Mouse (Mus musculus) E14TG2a.4 (cell line): Measurements from ENCODE around the gene Plekhj1.
A peak's percentile ranks its signal among the peaks of the same experiment; 100 is the strongest.

Source experiments
- H3K27me3 ChIP-seq: 2 replicates; pipeline ENCODE4 v1.6.1; 2014; ENCODE audit warnings: low read length, control low read depth; ENCODE audit not compliant: insufficient read depth
- H3K36me3 ChIP-seq: 2 replicates; pipeline ENCODE4 v1.6.1; 2014; ENCODE audit warnings: low read length, control low read depth; ENCODE audit not compliant: insufficient read depth
- H3K4me1 ChIP-seq: replicated peaks from 2 replicates; pipeline ENCODE4 v1.6.1; 2014; ENCODE audit warnings: low read depth, low read length, control low read depth
- H3K4me3 ChIP-seq: replicated peaks from 2 replicates; pipeline ENCODE4 v1.5.1; 2014; ENCODE audit warnings: mild to moderate bottlenecking, low read length
- H3K9me3 ChIP-seq: 2 replicates; pipeline ENCODE4 v1.6.1; 2014; ENCODE audit warnings: low read length, control low read depth
- CTCF ChIP-seq: conservative IDR thresholded peaks from 2 replicates; pipeline ENCODE4 v1.5.1; 2014; ENCODE audit warnings: low read length
- NANOG ChIP-seq: IDR thresholded peaks from 2 replicates; pipeline ENCODE4 v1.6.1; 2014; ENCODE audit warnings: borderline replicate concordance, low read length, mixed read lengths
- POU5F1 ChIP-seq: IDR thresholded peaks from 2 replicates; pipeline ENCODE4 v1.6.1; 2014; ENCODE audit warnings: low read length, borderline replicate concordance

The Plekhj1 gene

GRCm38 (mm10) chr10:80777123-80777522 is 21.3 kb downstream of the Plekhj1 start:
- Histone ChIP-seq H3K27me3 (no peaks in the 10 kb centered on the region), H3K36me3 (peaks cover 100% of the 10 kb centered on the region), H3K9me3 (no peaks in the 10 kb centered on the region), H3K4me3 (no peak overlapping the region), H3K4me1 (peaks cover 41% of the 10 kb centered on the region)
- TF ChIP-seq CTCF (no peak), NANOG (no peak), POU5F1 (no peak)

- no peak for TF ChIP-seq NANOG
- TF ChIP-seq CTCF: no peak
- no peak for TF ChIP-seq POU5F1
- Histone ChIP-seq H3K27me3 (no peaks in the 10 kb centered on the region), H3K4me1 (peaks cover 36% of the 10 kb centered on the region), H3K4me3 (no peak overlapping the region), H3K36me3 (peaks cover 100% of the 10 kb centered on the region), H3K9me3 (no peaks in the 10 kb centered on the region)
Observed at GRCm38 (mm10) chr10:80776358-80776869, 22.0 kb downstream of the Plekhj1 start.

- Histone ChIP-seq H3K4me3 (no peak overlapping the region), H3K4me1 (peaks cover 36% of the 10 kb centered on the region), H3K36me3 (peaks cover 100% of the 10 kb centered on the region), H3K27me3 (no peaks in the 10 kb centered on the region), H3K9me3 (no peaks in the 10 kb centered on the region)
- no peak for TF ChIP-seq NANOG
- TF ChIP-seq CTCF: no peak
- no peak for TF ChIP-seq POU5F1
Observed at GRCm38 (mm10) chr10:80775731-80776130, 22.7 kb downstream of the Plekhj1 start.

- Histone ChIP-seq H3K4me1 (peaks cover 36% of the 10 kb centered on the region), H3K4me3 (no peak overlapping the region), H3K36me3 (peaks cover 100% of the 10 kb centered on the region), H3K9me3 (no peaks in the 10 kb centered on the region), H3K27me3 (no peaks in the 10 kb centered on the region)
- no peak for TF ChIP-seq NANOG
- TF ChIP-seq POU5F1: no peak
- TF ChIP-seq CTCF: no peak
Observed at GRCm38 (mm10) chr10:80774981-80775380, 23.4 kb downstream of the Plekhj1 start.

- peaks cover 100% of the 10 kb centered on the region for H3K36me3 ChIP-seq
- no peak overlapping the region for H3K4me3 ChIP-seq
- TF ChIP-seq NANOG (no peak), CTCF (peak; percentile 95)
- no peaks in the 10 kb centered on the region for H3K27me3 ChIP-seq
- H3K4me1 ChIP-seq: peaks cover 36% of the 10 kb centered on the region
- H3K9me3 ChIP-seq: no peaks in the 10 kb centered on the region
Observed at GRCm38 (mm10) chr10:80774549-80774948, 23.9 kb downstream of the Plekhj1 start.

GRCm38 (mm10) chr10:80773816-80774215 is 24.6 kb downstream of the Plekhj1 start:
- Histone ChIP-seq H3K4me1 (peaks cover 36% of the 10 kb centered on the region), H3K4me3 (no peak overlapping the region), H3K36me3 (peaks cover 100% of the 10 kb centered on the region), H3K27me3 (no peaks in the 10 kb centered on the region), H3K9me3 (no peaks in the 10 kb centered on the region)
- no peak for TF ChIP-seq POU5F1
- TF ChIP-seq NANOG: no peak
- TF ChIP-seq CTCF: no peak

GRCm38 (mm10) chr10:80768365-80768764 is 30.1 kb downstream of the Plekhj1 start:
- peaks cover 98% of the 10 kb centered on the region for H3K36me3 ChIP-seq
- no peak for TF ChIP-seq NANOG
- no peak for TF ChIP-seq CTCF
- TF ChIP-seq POU5F1: no peak
- H3K4me3 ChIP-seq: no peak overlapping the region
- H3K27me3 ChIP-seq: no peaks in the 10 kb centered on the region
- H3K9me3 ChIP-seq: no peaks in the 10 kb centered on the region
- H3K4me1 ChIP-seq: peaks cover 45% of the 10 kb centered on the region

- peaks cover 95% of the 10 kb centered on the region for H3K36me3 ChIP-seq
Observed at GRCm38 (mm10) chr10:80766161-80766815, 32.1 kb downstream of the Plekhj1 start.

More at GRCm38 (mm10) chr10:80766161-80766815, 32.1 kb downstream of the Plekhj1 start:
- no peak for TF ChIP-seq NANOG
- TF ChIP-seq POU5F1: no peak
- no peak for TF ChIP-seq CTCF
- no peaks in the 10 kb centered on the region for H3K27me3 ChIP-seq
- H3K4me3 ChIP-seq: peak overlapping the region; percentile 39
- peaks cover 65% of the 10 kb centered on the region for H3K4me1 ChIP-seq
- no peaks in the 10 kb centered on the region for H3K9me3 ChIP-seq
